Mouse (Mus musculus): ENCODE measurements around the gene Hspa1b. TPM values are rescaled to one million over a fixed set of nuclear protein-coding genes. Genes with fewer than 3 reads are reported as not detected.

Gene Hspa1b
- polyA plus RNA-seq, 1 experiment from 2014 or later, result 0.16 TPM

DNA sequence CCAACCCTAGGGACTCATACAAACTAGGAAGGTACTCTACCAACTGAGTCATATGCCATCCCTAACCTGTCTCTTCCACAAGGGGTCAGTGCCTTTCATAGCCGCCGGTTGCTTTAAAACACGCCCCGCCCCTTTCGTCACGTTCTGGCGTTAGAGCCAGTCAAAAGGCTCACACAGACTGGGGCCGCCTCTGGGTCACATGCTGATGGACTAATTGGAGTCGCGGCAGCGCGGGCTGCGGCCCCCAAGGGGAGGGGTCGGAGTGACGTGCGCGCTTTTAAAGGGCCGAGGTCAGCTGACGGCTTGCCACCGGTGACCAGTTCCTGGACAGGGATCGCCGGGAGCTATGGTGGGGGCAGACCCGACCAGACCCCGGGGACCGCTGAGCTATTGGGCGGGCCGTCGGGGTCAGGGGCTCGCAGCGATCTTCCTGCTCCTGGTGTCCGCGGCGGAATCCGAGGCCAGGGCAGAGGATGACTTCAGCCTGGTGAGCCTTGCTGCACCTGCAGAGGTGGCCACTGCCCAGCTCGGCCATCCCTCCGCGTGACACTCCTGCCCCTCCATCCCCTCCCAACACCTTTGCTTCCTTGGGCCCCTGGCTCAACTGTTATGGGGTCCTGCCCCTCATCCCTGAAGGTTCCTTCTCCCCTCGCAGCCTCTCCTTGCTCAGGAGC, 27.8 kb downstream of the Hspa1b start, which contains the start of gene Neu1:
Gene Neu1 (plus strand): TSS at position 193 of the 674 bp plus-strand sequence.
- Histone ChIP-seq H3K9ac (peak within 1 kb of the TSS; percentile 69), H3K4me3 (ENCODE audit: low read depth, low read length) (peak within 1 kb of the TSS; percentile 62), H3K27ac (ENCODE audit: low read depth) (peak within 1 kb of the TSS; percentile 9; the same call in 1 of the 2 replicates), H3K27me3 (ENCODE audit: insufficient read depth, low read length) (no peaks in the 10 kb centered on the region), H3K4me1 (ENCODE audit: insufficient read depth) (0 out of 2 replicates have a peak, but pooled peaks cover 3% of the 10 kb centered on the region), H3K9me3 (ENCODE audit: low read depth, low read length) (no peaks in the 10 kb centered on the region), H3K4me2 (peak within 1 kb of the TSS; percentile 98), H3K36me3 (ENCODE audit: insufficient read depth) (peaks cover 4% of the 10 kb centered on the region; the same call in 1 of the 2 replicates)
- DNase-seq (peak; percentile 99), ATAC-seq (ENCODE audit: insufficient read depth) (peak; percentile 97)
- under 1% methylated on average over 38 of the region's 38 CpGs for WGBS
- TF ChIP-seq CTCF (IDR thresholded peaks at IDR 0.05; ENCODE audit: low read depth), result peak; percentile 79

DNA sequence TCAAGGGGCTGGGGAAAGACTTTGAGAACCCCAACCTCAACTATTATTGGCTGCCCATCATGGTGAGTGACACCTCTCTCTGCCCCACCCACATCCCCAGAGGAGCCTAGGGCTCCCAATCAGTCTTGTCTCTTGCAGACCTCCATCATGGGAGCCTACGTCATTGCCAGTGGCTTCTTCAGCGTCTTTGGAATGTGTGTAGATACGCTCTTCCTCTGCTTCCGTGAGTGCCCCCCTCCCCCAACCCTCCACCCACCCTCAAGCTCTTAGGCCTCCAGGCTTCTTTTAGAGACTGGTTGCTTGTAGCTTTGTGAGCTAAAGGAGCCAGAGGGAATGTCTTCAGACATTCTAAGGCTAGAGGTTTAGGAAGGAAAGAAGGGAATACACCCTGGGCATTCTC, 30.2 kb downstream of the Hspa1b start:
- no peaks in the 10 kb centered on the region for H3K9me3 ChIP-seq (ENCODE audit: low read depth, low read length)
- DNase-seq (no peak), ATAC-seq (ENCODE audit: insufficient read depth) (no peak)
- H3K4me3 ChIP-seq (ENCODE audit: low read depth, low read length), result no peak overlapping the region
- TF ChIP-seq CTCF (IDR thresholded peaks at IDR 0.05; ENCODE audit: low read depth), result no peak
- H3K9ac ChIP-seq, result no peak overlapping the region; the same call in 1 of the 2 replicates
- H3K27ac ChIP-seq (ENCODE audit: low read depth), result no peak overlapping the region
- no peaks in the 10 kb centered on the region for H3K36me3 ChIP-seq (ENCODE audit: insufficient read depth)
- H3K4me1 ChIP-seq (ENCODE audit: insufficient read depth), result 0 out of 2 replicates have a peak, but pooled peaks cover 3% of the 10 kb centered on the region
- no peak overlapping the region for H3K4me2 ChIP-seq
- no peaks in the 10 kb centered on the region for H3K27me3 ChIP-seq (ENCODE audit: insufficient read depth, low read length)
- 28% methylated on average over 4 of the region's 4 CpGs for WGBS

DNA sequence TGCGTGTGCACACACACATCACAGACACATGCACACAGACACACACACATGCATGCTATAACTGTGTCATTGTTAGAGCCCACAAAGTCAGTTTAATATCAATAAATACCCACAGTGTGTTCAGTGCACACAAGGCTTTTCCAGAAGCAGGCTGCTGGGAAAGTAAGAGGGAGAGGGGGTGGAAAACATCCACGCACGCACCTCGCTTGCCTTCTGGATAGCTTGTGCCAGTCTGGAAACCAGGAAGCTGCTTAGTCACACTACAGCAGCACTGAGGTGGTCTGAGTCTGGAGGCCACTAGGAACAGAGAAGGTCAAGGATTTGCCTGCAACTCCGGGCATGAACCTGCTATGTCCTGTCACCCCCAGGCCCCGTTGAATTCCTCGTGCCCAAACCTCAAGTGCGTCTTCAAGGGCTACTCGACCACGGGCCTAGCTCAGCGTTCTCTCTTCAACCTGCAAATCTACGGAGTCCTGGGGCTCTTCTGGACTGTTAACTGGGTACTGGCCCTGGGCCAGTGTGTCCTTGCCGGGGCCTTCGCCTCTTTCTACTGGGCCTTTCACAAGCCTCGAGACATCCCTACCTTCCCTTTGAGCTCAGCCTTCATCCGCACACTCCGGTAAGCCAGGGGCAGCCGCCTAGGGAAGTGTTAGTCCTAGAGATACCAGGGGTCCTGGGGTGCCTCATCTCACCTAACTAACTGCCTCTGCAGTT, 31.6 kb downstream of the Hspa1b start:
- Histone ChIP-seq H3K36me3 (ENCODE audit: insufficient read depth) (no peaks in the 10 kb centered on the region), H3K9me3 (ENCODE audit: low read depth, low read length) (no peaks in the 10 kb centered on the region), H3K4me1 (ENCODE audit: insufficient read depth) (0 out of 2 replicates have a peak, but pooled peaks cover 3% of the 10 kb centered on the region), H3K4me2 (no peak overlapping the region), H3K27me3 (ENCODE audit: insufficient read depth, low read length) (no peaks in the 10 kb centered on the region), H3K27ac (ENCODE audit: low read depth) (no peak overlapping the region), H3K4me3 (ENCODE audit: low read depth, low read length) (no peak overlapping the region), H3K9ac (no peak overlapping the region)
- ATAC-seq (ENCODE audit: insufficient read depth) (no peak), DNase-seq (no peak)
- WGBS, result 69% methylated on average over 18 of the region's 18 CpGs
- no peak for TF ChIP-seq CTCF (IDR thresholded peaks at IDR 0.05; ENCODE audit: low read depth)

DNA sequence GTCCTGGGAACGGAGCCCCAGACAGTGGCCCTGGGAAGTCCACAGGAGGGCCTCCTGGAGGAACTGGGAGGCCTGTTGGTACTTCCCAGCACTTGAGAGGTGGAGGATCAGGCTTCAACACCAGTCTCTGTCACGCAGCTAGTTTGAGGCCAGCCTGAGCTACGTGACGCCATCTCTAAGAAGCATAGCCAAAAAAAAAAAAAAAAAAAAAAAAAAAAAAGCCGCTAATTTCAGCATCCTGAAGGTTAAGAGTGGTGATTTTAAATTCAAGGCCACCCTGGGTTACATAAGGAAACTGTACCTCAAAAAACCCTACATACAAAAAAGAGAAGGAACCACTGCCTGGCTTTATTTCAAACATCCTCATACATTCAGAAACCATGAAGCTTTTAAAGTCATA, 34.8 kb downstream of the Hspa1b start:
- no peak overlapping the region for H3K4me3 ChIP-seq (ENCODE audit: low read depth, low read length)
- no peak for TF ChIP-seq CTCF (IDR thresholded peaks at IDR 0.05; ENCODE audit: low read depth)
- DNase-seq (no peak), ATAC-seq (ENCODE audit: insufficient read depth) (no peak)
- no peak overlapping the region; the same call in 1 of the 2 replicates for H3K9ac ChIP-seq
- no peak overlapping the region for H3K4me2 ChIP-seq
- H3K9me3 ChIP-seq (ENCODE audit: low read depth, low read length), result no peaks in the 10 kb centered on the region
- WGBS, result 61% methylated on average over 5 of the region's 5 CpGs
- no peak overlapping the region for H3K27ac ChIP-seq (ENCODE audit: low read depth)
- H3K36me3 ChIP-seq (ENCODE audit: insufficient read depth), result no peaks in the 10 kb centered on the region
- no peaks in the 10 kb centered on the region for H3K4me1 ChIP-seq (ENCODE audit: insufficient read depth)
- H3K27me3 ChIP-seq (ENCODE audit: insufficient read depth, low read length), result no peaks in the 10 kb centered on the region

DNA sequence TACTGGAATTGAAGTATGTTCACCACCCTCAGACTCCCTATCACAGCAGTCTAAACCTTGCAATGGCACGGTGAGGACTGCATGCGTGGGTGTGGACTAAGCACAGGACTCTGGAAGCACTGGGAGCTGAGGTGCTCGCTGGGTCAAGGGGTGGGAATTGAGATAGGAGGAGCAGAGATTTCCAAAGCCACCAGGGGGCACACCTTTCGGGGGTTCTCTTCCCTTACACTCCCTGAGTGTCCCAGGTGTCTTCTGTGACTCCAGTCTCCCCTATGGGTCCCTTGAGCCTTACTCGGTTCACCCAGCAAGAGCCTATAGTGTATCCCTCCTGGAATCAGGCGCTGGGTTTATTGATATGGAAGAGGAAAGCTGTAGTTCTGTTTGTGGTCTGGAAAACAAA, 36.1 kb downstream of the Hspa1b start:
- no peak overlapping the region for H3K9ac ChIP-seq
- no peak overlapping the region for H3K27ac ChIP-seq (ENCODE audit: low read depth)
- DNase-seq, result no peak
- ATAC-seq (ENCODE audit: insufficient read depth), result no peak
- 41% methylated on average over 6 of the region's 6 CpGs for WGBS
- H3K4me2 ChIP-seq, result no peak overlapping the region
- no peaks in the 10 kb centered on the region for H3K9me3 ChIP-seq (ENCODE audit: low read depth, low read length)
- no peak overlapping the region for H3K4me3 ChIP-seq (ENCODE audit: low read depth, low read length)
- H3K36me3 ChIP-seq (ENCODE audit: insufficient read depth), result no peaks in the 10 kb centered on the region
- TF ChIP-seq CTCF (IDR thresholded peaks at IDR 0.05; ENCODE audit: low read depth), result peak; percentile 28
- no peaks in the 10 kb centered on the region for H3K4me1 ChIP-seq (ENCODE audit: insufficient read depth)
- no peaks in the 10 kb centered on the region for H3K27me3 ChIP-seq (ENCODE audit: insufficient read depth, low read length)

DNA sequence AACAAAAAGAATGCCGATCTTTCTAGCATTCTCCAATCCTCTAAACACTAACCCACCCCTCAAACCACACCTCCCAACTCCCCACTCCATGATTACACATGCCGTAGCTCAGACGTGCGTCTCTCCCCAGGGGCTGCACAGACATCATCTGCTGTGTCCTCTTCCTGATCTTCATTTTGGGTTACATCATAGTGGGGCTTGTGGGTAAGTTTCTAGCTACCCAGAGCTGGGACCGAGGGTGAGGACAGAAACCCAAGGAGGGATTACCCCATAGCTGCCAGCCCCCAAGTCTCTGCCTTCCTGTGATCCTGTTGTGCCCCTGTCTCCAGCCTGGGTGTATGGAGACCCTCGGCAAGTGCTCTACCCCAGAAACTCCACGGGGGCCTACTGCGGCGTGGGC, 41.9 kb downstream of the Hspa1b start:
- no peak for DNase-seq
- Histone ChIP-seq H3K27me3 (ENCODE audit: insufficient read depth, low read length) (no peaks in the 10 kb centered on the region), H3K36me3 (ENCODE audit: insufficient read depth) (peaks cover 20% of the 10 kb centered on the region), H3K4me3 (ENCODE audit: low read depth, low read length) (no peak overlapping the region), H3K9ac (no peak overlapping the region), H3K4me2 (no peak overlapping the region), H3K9me3 (ENCODE audit: low read depth, low read length) (no peaks in the 10 kb centered on the region), H3K27ac (ENCODE audit: low read depth) (no peak overlapping the region), H3K4me1 (ENCODE audit: insufficient read depth) (no peaks in the 10 kb centered on the region)
- TF ChIP-seq CTCF (IDR thresholded peaks at IDR 0.05; ENCODE audit: low read depth), result no peak
- 63% methylated on average over 9 of the region's 9 CpGs for WGBS
- no peak for ATAC-seq (ENCODE audit: insufficient read depth)

DNA sequence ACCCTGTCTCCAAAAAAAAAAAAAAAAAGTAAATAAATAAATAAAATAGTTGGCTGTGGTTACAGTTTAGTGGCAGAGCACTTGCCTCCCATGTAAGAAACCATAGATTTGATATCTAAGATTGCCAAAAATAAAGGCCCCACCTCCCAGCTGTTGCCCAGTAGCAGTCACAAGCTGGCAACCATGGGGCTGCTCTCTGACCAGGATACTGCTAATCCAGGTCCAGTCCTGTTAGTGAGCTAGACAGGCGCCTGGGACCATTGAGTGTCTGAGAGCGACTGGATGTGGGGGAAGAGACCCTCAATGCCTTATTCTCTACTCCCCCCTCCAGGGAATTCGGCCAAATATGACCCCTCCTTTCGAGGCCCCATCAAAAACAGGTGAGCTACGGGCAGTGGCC, 42.7 kb downstream of the Hspa1b start:
- ATAC-seq (ENCODE audit: insufficient read depth) (no peak), DNase-seq (no peak)
- Histone ChIP-seq H3K9me3 (ENCODE audit: low read depth, low read length) (no peaks in the 10 kb centered on the region), H3K4me1 (ENCODE audit: insufficient read depth) (no peaks in the 10 kb centered on the region), H3K36me3 (ENCODE audit: insufficient read depth) (peaks cover 29% of the 10 kb centered on the region), H3K9ac (no peak overlapping the region), H3K27me3 (ENCODE audit: insufficient read depth, low read length) (no peaks in the 10 kb centered on the region), H3K4me2 (no peak overlapping the region), H3K27ac (ENCODE audit: low read depth) (no peak overlapping the region), H3K4me3 (ENCODE audit: low read depth, low read length) (no peak overlapping the region)
- no peak for TF ChIP-seq CTCF (IDR thresholded peaks at IDR 0.05; ENCODE audit: low read depth)
- 74% methylated on average over 5 of the region's 5 CpGs for WGBS
